Mouse (Mus musculus): ENCODE data around the gene Tspan11. TPM values are rescaled to one million over a fixed set of nuclear protein-coding genes. Genes with fewer than 3 reads are reported as not detected.

The Tspan11 gene
- total RNA-seq, 2 experiments from 2014 or later = 4.7 to 4.9 TPM

DNA sequence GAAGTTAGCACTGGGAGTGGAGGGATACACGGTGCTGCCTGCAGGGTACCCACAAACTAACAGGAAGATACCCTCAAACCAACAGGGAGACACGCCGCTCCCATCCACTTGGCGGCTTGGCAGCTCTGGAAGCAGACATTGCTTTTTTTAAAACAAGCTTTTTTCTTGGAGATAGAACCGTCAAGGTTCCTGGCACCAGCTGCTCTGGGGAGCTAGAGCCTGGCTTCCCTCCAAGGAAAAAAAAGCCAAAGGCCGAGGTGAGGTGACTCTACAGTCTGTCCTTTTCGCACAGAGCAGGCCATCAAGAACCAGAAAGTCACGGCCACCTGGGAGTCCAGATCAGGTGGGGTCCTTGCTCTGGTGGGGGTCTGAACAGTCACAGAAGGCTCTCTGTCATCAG is 93.8 kb downstream of the Tspan11 start:
- peak; percentile 54 to 60 for DNase-seq
- intact Hi-C loops (cut with DNase I) = no loop called here

DNA sequence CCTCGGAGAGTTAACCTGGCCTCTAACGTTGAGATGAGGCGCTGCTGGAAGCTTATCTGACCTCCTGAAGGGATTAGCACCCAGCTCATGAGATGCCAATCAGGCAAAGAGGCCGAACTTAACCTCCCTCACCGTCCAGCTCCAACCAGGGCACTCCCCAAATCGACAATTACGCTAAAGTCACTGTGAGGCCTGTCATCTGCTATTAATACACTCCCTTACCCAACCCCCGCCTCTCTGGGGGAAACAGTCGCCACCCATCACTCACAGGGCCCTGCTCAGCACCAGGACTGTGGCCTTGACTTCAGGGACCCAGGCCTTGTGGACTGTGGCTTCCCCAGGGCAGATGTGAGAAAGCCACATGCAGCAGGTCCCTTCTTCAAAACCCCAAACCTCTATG is 99.0 kb downstream of the Tspan11 start:
- peak; percentile 72 to 79 for DNase-seq
- intact Hi-C loops (cut with DNase I) = no loop called here

DNA sequence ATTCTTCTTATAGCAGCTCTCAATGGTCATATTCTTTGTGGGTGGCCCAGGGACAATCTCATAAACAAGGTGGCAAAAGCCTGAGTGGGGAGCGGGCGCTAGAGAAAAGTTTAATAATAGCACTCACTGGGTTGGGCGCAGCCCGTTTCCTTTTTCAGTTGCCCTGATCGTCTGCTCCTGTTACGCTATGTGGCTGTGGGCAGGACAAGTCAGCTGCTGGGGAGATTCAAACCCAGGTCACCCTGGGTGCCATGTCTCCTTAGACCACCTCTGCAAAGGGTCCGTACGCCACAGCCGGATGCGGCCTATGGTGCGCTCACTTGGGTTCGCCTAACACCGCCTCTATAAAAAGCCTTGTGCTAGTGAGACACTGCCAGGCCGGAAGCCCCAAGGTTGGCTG is 100.0 kb downstream of the Tspan11 start:
- intact Hi-C loops (cut with DNase I) = no loop called here
- peak in 1 of 2 experiments; percentile 59 for DNase-seq

GRCm38 (mm10) chr6:127988944-127989494 is 101.6 kb downstream of the Tspan11 start:
- intact Hi-C loops (cut with DNase I) = no loop called here
- DNase-seq = peak in 1 of 2 experiments; percentile 52

- intact Hi-C loops (cut with DNase I) = loop anchor here (5.0 kb wide), 1 partner anchor 43 kb away; no protein-coding TSS in a partner anchor
Measured at GRCm38 (mm10) chr6:127989624-127990212, 102.3 kb downstream of the Tspan11 start.

DNA sequence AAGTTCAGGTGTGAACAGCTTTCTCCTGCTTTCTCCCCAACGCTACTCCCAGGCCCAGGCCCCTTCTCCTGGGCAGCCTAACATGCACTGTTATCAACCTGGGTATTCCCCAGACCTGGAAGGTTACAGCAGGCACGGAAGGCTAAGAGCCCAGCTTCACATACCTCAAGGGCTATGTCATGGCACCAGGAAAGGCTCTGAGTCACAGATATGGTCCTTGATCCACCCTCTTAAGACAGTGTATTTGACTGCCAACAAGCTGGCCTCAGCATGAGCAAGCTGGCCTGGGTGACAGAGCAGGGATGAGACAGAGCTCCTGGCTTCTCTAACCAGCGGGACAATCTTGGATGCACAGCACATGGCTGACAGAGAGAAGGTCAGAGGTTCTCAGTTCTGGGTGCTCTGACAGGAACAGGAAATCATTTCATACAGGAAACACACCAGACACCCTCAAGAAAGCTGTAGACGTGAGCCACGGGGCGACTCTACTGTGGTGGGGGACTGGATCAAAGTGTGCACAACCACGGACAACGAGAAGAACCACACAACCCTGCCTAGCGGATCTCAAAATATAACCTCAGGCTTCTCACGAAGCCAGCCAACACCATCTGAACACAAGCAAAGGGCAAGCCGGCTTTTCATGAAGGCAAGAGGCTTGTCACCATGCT is 104.3 kb downstream of the Tspan11 start:
- DNase-seq = peak; percentile 77 to 84
- intact Hi-C loops (cut with DNase I) = loop anchor here (5.0 kb wide), 1 partner anchor 41 kb away; no protein-coding TSS in a partner anchor

More at GRCm38 (mm10) chr6:127989624-127990212, 102.3 kb downstream of the Tspan11 start:
- peak; percentile 98 for DNase-seq

- no peak for DNase-seq
- intact Hi-C loops (cut with DNase I) = loop anchor here (5.0 kb wide), 1 partner anchor 39 kb away; no protein-coding TSS in a partner anchor
Measured at GRCm38 (mm10) chr6:127992993-127993392, 105.6 kb downstream of the Tspan11 start.

DNA sequence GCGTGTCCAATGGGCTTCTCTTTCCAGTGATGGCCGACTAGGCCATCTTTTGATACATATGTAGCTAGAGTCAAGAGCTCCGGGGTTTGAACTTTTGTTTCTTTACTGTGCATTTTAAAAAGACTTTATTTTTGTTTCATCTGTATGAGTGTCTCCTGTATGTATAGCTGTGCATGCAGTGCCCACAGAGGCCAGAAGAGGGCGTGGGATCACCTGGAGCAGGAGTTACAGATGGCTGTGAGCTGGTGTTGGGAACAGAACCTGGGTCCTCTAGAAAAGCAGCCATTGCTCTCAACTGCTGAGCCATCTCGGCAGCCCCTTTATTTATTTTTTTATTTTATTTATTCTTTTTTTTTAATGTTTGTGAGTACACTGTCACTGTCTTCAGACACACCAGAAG is 109.5 kb downstream of the Tspan11 start:
- DNase-seq = no peak
- intact Hi-C loops (cut with DNase I) = no loop called here

GRCm38 (mm10) chr6:127999118-127999517 is 111.7 kb downstream of the Tspan11 start:
- intact Hi-C loops (cut with DNase I) = no loop called here
- no peak for DNase-seq

DNA sequence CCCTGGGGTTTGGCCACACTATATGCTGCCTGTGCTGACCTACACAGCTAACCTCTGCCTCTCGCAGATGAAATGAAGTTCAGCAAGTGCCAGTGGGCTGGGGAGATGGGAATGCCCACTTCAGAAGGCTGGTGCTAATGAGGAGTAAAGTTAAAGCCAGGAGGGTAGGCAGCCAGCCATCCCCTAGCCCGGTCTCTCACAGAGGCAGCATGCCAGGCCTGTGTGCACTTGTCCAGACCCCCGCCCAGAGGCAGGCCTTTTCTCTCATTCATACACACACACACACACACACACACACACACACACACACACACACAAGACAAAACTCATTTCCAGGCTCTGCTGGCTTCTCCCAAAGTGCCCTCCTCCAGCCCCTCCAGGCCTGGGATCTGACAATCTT is 113.4 kb downstream of the Tspan11 start:
- no peak for DNase-seq

GRCm38 (mm10) chr6:128001587-128001986 is 114.2 kb downstream of the Tspan11 start:
- DNase-seq = no peak
- intact Hi-C loops (cut with DNase I) = no loop called here

More for the DNA sequence above, 113.4 kb downstream of the Tspan11 start:
- intact Hi-C loops (cut with DNase I) = no loop called here

DNA sequence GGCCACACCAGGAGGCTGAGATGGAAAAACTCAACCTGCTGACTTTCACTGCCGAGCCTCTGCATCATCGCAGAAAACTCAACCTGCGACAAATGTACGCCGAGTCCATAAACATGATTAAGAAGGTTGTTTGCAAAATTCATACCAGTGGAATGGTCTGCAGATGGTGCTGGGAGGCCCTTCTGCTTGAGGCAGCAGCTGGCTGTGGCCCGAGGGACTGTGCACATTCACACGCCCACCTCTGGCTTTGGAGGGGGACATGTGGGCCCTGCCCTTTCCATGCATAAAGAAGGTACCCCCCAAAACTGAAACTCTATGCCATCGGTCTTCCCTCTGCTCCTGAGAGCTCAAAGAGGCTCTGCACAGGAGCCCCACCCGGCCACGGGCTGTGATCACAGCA is 114.7 kb downstream of the Tspan11 start:
- intact Hi-C loops (cut with DNase I) = no loop called here
- no peak for DNase-seq

DNA sequence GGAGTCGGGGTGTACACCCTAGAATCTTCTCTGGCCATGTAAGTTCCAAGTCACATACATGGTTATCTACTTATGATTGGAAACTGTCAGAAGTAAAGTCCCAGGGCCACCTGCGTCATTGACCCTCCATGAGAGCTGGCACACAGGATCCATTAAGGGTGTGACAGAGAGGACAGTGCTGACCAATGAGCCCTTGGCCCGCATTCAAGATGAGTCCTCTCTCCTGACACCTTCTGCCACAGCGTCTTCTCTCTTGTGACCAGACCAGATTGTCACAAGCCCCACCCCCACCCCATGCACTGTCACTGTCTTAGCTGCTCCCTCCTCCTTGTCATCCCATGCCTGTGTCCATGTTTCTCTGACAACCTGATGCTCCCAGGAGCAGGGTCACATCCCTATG is 115.3 kb downstream of the Tspan11 start:
- no peak for DNase-seq
- intact Hi-C loops (cut with DNase I) = no loop called here

- intact Hi-C loops (cut with DNase I) = no loop called here
- DNase-seq = no peak
Measured at GRCm38 (mm10) chr6:128003542-128003941, 116.2 kb downstream of the Tspan11 start.

Other genes starting within 250 kb of the Tspan11 start
- gene Prmt8, start 118.1 kb upstream of the Tspan11 start, total RNA-seq (2021) = not detected